Mouse (Mus musculus) myocyte (in vitro differentiated cells): ENCODE results near the gene Asb11.

Source experiments
- CEBPB ChIP-seq: IDR thresholded peaks from 2 replicates; pipeline ENCODE4 v1.6.1; 2011; ENCODE audit warnings: mild to moderate bottlenecking, moderate library complexity; ENCODE audit not compliant: poor library complexity, insufficient read depth, severe bottlenecking
- E2F4 ChIP-seq: IDR thresholded peaks from one replicate; pipeline ENCODE4 v1.6.1; 2011; ENCODE audit warnings: mild to moderate bottlenecking, control low read depth, moderate library complexity; ENCODE audit not compliant: insufficient read depth
- POLR2A ChIP-seq: IDR thresholded peaks from one replicate; pipeline ENCODE4 v1.6.1; 2011; ENCODE audit warnings: low read depth, mild to moderate bottlenecking, control low read depth, moderate library complexity; ENCODE audit not compliant: insufficient read length
- SRF ChIP-seq: IDR thresholded peaks from one replicate; pipeline ENCODE4 v1.6.1; 2011; ENCODE audit warnings: low read depth; ENCODE audit not compliant: control insufficient read depth, insufficient read length
- TCF12 ChIP-seq: IDR thresholded peaks from one replicate; pipeline ENCODE4 v1.6.1; 2011; ENCODE audit warnings: mild to moderate bottlenecking, control low read depth; ENCODE audit not compliant: poor library complexity, insufficient read depth, severe bottlenecking
- USF1 ChIP-seq: IDR thresholded peaks from one replicate; pipeline ENCODE4 v1.6.1; 2011; ENCODE audit warnings: low read depth, mild to moderate bottlenecking, control low read depth, moderate library complexity

GRCm38 (mm10) chrX:164449201-164449600, 12.4 kb downstream of the Asb11 start:
- TF ChIP-seq USF1, result no peak
- TF ChIP-seq TCF12, result no peak
- no peak for TF ChIP-seq POLR2A
- TF ChIP-seq SRF, result no peak
- TF ChIP-seq E2F4, result no peak
- no peak for TF ChIP-seq CEBPB
